Mouse (Mus musculus) layer of hippocampus, postnatal 14 days (tissue): ENCODE measurements at regions not wholly inside any gene's neighbourhood (a gene's known extent, or its start where the extent isn't known, plus 50 kb on each side); places are given as distances from the start of the nearest gene placed in this dataset.
"Not testable (repeated sequence)": the region's sequence is repeated elsewhere in the genome, so short reads cannot be mapped to it uniquely, and the experiment has no call there.

Experiments
- DNase-seq, 2 experiments: peaks; one replicate each; pipeline ENCODE4 v3.0.0; 2021 to 2022; ENCODE audit warnings: low spot score in 2 of 2, mixed read lengths in 1 of 2

DNA sequence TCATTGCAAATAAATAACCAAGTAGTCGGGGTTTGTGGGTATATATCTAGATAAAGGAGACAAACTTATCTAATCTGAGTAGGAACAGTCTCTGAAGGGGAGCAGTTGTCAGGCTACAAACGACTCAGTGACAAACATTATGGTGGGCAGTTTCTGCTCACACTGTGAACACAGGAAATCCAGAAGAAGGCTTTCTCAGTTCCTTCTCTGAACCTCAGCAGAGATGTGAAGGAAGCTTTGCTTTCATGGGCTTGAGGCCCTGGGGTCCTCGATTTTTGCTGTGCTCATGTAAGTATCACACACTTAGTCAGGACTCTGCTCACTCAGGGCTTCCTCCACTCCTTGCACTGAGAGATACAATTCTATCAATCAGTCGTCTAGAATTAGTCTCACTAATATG is 994.7 kb upstream of the Foxg1 start:
- DNase-seq = no peak

DNA sequence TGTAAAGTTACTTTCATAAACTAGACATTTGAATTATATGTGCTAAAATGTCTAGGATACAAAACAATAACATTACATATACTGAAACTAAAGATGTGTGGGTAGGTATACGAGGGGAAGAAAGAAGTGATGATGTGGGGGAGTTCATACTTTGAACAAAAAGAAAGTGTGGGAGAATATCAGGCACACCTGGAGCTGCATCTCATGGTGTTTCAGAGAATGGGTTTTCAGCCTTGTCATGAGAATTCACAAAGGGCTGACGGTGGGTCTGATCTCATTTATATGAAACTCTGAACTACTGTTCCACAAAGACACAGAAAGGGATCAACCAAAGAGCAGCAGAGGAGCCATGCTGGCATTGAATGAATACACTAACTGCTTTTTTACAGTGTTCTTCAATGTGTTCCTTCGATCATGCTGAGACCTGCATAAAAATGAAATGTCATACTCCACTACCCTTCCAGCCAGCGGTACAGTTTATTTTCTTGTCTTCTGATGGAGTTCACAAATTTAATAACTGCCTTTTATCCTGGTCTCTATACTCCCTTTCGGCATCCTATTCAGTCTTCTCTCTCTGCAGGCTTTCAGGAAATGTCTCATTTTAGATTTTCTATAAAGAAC is 994.2 kb upstream of the Foxg1 start:
- no peak for DNase-seq

DNA sequence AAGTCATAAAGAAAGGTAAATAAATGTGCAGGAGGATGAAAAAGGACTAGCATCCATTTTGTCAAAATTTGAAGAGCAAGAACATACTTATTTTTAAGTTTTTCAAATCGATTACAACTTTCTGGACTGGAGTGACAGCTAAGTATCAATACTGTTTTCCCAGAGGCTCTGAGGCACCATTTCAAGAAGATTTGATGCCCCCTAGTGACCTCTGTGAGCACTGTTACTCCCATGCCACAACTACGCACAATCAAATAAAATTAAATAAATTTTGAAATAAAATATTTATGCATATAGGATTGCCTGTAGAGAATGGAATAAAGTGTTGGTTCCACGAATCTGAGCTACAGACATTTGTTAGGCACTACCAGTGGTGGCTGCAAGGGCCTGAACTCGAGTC is 991.5 kb upstream of the Foxg1 start:
- peak in 1 of 2 experiments; percentile 1 for DNase-seq

DNA sequence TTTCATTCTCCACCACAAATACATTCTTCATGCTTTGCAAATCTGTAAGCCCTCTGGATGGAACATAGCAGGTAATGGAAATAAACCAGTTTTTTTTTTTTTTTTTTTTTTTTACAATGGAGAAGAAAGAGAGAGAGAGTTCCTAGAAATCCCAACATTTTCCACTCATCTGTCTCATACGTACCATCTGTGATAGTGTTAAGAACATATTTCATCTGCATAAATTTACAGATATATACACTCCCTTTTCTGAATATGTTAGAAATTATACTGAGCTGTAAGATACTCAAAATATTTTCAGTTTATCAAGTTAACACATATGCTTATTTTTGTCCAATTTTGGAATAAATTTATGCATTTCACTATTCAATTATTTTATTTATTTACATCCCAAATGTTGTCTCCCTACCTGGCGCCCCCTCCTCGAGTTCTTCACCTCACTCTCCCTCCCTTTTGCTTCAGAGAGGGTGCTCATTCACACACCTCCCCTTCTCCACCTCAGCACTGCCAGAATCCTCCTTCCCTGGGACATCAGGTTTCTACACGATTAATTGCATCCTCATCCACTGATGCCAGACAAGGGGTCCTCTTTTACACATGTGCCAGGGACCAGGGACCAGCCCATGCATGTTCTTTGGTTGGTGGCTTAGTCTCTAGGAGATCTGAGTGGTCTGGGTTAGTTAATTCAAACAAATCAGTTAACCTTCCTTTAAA is 943.0 kb upstream of the Foxg1 start:
- DNase-seq = no peak

DNA sequence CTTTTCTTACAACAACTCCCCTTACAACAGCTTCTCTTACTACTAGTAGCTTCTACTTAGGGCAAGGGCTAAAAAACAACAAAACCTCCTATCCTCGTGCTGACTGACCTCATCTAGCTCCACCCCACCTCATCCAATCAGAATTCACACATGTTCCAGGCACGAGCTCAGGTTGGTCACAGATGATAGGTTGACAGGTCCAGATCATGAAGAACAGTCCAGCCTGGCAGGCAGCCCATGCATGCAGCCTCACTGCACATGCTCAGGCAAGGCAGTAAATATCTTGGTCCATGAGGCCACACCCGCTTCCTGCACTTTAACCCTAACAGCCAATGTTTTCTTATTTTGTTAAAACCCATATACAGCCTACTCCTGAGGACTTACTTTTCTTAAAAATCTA is 933.7 kb upstream of the Foxg1 start:
- DNase-seq = not testable (repeated sequence)

DNA sequence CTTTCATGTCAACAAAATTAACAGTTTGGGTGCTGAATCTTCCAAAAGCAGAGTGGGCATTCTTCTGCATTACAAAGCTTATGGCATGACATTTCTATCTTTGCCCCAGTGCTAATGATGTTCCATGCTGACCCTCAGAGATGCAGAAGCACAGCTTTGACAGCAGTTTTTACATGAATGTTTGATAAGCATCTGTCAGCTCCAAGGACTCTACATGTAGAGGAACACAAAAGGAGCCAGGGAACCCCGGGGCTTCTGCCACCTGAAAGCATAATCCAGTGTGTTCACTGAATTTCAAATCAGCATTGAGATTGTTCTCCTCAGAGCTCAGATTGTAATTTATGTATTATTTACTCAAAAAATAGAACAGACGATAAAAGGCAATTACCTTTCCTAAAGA is 920.1 kb upstream of the Foxg1 start:
- DNase-seq = no peak

DNA sequence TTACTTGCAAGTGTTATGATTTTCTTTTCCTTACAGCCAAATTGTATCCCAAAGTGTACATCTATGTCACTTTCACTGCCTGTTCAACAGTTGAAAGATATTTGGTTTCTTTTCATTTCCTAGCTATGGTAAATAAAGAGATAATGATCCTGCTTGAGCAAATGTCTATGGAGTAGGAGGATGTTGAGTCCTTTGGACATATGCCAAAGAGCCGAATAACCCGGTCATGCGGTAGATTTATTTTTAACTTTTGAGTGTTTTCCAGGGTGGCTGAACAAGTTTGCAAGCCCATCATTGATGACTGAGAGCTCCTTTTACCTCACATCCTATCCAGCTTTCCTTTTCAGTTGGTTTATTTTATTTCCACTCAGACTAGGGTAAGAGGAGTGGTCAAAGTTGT is 881.7 kb upstream of the Foxg1 start:
- no peak for DNase-seq

DNA sequence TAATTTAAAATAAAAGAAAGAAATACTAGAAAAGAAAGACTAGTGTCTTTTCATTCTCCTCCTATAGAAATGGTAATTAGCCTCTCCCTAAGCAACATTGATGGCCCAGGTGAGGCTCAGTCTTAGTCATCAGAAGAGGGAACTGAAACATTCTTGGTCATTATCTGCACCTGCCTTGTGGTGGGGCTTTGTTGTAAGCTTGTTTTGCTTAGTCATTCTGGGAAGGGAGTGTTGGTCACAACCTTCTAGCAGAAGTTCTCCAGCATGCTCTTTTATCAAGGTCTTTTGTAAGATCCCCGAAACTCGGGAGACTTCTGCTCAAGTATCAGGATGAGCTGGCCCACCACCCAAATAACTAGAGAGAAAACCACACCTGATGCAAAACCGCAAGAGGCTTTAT is 870.9 kb upstream of the Foxg1 start:
- DNase-seq = no peak

DNA sequence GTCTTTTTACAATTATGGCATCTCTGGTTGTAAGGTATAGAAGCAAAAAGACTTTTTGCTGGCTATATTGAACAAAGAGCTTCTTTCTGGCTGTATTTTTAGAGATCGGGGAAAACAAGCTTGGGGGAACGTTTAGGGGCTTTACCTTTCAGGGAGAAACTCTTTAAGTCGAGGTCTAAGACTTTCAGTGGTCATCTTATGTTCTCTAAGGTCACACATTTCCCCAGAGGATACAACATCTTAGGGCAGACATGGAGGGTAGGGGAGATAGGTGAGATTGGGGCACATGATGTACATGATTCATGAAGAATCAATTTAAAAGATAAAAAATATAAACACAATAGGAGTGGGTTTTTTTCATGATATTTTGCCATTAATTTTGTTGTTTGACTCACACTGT is 870.2 kb upstream of the Foxg1 start:
- no peak for DNase-seq

DNA sequence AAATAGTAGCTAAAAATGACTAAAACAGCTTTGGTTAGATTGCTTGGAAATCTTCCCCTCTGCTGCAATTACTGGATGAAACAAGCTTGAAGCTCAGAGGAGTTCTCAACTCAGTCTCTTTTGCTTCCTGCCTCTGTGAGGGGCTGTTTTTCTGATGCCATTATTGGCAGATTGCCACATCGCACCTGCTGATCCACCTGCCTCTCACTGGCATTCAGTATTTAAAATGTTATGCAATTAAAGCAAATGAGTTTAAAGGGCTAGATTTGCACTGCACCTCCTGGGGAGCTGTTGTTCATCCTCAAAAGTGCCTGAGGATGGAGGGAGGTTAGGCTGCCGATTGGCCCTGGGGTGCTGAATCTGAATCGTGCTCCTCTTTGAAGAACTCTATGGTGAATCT is 860.5 kb upstream of the Foxg1 start:
- no peak for DNase-seq

DNA sequence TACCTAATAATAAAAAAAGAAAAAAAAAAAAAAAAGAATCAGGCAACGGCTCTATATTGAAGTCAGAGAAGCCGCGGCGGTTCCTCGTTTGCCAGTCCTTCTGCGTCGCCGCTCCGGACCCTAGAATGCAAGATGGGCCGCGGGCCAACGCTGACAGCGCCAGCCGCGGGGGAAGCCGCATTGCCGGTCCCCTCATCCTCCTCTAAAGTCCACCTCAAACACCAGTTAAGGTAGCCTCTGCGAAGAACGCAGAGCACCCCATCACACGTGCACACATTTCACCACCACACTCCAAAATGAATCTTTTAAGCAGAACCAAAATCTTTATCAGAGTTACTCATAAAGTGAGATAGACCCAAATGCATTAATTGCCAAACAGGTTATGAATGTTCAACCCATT is 822.8 kb upstream of the Foxg1 start:
- DNase-seq = not testable (repeated sequence)

DNA sequence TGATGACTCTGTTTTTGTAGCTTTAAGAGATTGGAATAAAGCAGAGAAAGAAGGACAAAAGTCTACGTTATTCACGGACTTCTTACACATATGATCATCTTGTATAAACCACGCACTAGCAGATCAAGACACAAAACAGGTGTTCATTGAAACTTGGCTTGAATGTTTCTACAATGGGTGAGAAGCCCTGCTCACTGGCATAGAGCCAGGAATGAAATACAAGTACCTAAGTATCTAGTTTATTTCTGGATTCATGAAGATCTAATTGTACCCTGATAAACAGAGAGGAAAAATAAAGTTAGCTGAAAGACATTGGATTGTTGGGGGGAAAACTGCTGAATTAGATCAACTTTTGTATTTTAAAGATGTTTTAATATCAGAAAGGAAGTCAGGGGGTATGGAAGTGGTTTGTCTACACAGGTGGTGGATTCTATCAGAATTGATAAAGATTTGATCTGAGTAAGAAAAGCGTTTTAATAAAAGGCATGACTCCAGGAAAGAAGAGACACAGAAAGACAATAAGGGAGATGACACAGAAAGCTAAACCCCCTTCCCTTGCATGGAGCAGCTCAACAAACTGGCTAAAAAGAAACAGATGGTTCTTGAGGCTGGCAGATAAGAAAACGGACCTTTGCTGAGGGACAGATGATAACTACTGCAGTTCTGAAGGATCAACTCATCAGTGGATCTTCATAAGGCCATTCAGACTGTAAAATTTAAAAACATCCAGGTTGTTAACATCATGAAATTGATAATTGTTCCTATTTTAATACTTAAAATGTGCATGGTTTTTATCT is 777.9 kb upstream of the Foxg1 start:
- DNase-seq = no peak

DNA sequence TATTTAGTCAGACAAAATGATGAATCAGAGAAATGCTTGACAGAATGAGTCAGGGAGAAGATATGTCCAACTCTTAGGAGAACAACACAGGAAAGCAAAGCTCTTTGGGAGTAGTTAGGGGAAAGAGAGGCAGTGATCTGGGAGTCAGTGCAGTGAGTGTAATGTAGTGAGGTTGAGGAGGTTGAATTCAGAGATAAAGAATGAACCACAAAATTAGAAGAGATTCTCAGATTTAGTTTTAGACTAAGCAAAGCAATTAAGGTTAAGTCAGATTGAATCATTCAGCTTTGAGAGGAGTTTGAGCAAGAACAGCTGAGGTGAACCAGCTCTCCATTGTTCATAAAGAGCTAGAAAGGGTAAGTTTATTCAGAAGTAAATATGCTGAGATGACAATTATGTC is 777.0 kb upstream of the Foxg1 start:
- no peak for DNase-seq

DNA sequence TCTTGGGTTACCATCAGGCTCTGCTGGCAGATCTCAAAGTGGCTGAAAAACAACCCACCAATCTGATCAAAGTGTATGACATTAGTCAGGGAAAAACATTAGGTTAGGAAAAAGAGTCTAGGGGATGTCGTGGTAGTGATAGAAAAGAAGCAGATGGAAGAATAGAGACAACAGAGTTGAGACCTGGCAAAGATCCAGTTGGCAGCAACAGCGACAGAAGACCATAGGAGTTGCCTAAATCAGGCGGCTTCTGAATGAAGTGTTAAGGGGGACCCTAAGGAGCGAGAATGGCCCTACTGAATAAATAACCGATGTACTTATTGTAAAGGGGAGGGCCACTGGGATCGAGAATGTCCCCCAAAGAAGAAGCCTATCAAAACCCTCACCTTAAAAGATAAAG is 773.1 kb upstream of the Foxg1 start:
- DNase-seq = no peak

DNA sequence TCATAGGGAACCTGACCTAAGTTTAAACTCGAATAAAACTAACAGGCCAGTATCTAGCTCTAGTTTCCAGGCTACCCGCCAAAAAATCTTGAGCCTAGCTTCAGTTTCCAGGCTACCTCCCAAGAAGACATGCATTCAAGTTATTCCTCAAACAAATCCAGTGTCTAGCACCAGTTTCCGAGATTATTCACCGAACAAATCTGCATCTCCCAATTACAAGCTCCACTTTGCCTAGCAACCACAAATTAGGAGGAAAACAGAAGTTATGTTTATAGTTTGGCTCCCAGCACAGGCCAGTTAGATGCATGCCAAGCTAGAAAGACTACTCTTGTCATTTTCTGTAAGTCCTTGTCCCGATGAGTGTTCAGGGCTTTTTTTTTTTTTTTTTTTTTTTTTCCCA is 770.4 kb upstream of the Foxg1 start:
- DNase-seq = peak in 1 of 2 experiments; percentile 35

DNA sequence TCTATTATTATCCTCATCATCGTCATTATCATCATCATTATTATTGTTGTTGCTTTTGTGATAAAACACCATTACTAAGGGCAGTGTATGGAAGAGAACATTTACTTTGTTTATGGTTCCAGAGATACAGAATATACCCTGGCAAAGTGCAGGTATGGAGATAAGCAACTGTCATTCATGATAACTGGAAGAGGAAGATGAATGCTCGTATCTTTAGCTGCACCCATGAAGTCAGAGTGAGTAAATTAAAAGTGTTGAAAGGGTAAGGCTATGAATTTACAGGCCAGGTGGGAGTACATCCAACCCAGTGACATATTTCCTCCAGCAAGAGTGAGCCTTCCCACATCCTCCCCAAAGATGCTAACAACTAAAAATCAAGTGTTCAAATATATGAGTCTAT is 766.1 kb upstream of the Foxg1 start:
- DNase-seq = no peak

DNA sequence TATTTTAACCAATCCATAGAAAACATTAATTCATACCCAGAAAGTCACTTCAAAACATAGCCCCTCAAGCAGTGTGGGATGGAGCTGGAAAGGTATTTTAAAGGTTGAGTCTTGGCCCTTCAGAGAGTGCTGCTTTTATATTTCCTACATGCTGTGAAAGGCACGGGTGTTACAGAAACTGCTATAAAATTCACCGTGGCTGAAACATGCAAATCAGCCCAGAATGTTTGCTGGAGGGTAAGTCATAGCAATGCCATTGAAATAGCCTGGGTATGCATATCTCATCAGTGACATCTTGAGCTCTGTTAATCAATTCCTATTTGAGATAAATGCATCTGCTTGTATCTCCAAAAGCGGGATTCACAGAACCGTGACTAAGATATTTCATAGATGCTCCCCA is 748.9 kb upstream of the Foxg1 start:
- no peak for DNase-seq

DNA sequence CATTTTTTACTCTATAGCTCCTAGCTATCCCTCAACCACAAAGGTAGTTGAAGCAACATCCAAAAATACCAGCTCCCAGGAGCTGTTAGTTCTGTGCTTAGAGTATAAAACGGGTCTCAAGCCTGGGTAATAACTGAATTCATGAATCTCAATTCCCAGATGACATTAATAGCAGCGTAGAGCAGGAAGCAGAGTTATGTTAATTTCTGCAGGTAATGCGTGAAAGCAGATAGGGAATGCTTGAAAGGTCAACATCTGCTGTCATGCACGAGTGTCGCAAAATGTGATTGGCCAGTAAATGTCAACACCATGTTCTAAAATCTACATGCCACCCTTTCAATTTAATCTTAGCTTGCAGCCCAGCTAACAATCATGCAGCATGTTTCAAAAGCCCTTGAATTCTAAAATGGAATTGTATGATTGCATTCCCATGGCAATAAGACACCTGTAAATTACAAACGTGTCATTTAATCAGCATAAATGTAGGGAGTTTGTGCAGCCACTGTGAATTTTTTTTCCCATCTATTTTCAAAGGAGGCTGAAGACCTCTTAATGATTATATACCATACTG is 747.7 kb upstream of the Foxg1 start:
- no peak for DNase-seq

DNA sequence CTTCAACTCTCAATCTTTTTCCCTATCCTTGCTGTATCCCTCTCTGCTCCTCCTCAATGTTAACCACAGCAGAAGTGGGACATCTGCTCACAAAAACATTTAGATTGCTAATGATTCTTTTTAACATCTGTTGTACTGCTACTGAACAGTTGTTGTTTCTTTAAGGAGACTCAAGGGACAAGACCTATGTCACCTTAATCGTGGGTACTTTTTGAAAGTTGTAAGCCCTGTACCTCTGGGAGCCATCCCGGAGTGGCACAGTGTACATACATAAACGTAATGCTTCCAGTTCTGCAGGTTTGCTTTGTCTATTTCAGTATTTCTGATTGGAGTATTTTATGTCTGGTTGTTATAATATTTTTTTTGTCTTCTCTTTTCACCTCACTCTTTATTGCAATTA is 740.5 kb upstream of the Foxg1 start:
- no peak for DNase-seq

DNA sequence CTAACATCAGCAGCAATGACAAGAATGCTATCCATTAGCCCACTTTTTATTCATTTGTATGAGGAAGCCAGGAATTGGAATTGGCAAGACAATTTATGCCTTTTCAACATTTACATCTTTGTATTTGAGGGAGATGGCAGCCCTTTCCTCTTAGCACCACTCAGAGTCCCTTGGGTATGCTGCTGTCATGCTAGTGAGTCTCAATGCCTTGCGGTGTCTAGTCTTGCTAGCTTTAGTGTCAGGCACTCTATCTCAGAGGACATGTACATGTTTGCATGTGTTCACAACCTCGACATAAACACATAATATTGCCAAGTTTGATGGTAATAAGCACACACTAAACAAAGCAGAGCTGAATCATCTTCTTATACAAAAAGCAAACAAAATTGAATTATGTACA is 737.3 kb upstream of the Foxg1 start:
- no peak for DNase-seq

DNA sequence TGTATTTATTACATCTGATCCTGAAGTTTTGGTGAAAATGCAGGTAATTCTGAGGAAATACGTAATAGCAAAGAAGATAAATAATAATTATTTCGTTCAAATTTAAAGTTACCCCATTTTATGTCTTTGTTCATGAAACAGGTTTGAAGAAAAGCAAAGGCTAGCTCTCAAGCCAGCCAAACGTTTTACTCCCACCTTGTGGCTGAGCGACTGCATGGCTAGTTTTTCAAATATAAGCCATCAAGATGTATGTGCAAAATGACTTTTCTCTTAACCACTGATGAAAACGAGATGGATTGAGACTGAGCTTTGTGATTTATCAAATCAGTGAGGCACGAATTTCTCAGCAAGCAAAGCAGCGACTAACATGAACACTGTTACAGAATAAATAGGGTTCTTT is 736.5 kb upstream of the Foxg1 start:
- no peak for DNase-seq

DNA sequence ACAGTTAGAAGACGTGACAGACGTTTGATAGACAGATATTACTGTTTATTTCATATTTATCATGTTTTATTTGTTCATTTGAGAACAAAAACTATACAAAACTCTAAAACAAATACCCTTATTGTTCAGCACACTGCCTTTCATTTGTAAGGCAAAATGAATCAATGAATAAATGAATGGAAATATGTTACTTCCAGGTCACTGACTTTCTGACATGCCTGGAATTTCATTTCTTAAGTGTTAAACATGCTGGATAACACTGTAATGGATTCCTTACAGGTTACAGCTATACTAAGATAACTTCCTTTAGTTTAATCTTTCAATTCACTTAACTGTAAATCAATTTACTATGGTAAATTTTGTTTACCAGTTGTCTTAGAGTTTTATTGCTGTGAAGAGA is 707.3 kb upstream of the Foxg1 start:
- DNase-seq = no peak
